Mouse (Mus musculus) kidney, embryonic 14.5 days (tissue): Measurements from ENCODE around the gene Scube3. TPM values are rescaled to one million over a fixed set of nuclear protein-coding genes. Genes with fewer than 3 reads are reported as not detected.

Experiments
- ATAC-seq: fragments of 200-750 bp; cut with Nextera tagmentation; 2 replicates; pipeline ENCODE4 v1.8.0; 2017; ENCODE audit warnings: moderate number of reproducible peaks, mild to moderate bottlenecking, moderate TSS enrichment, moderate library complexity; ENCODE audit not compliant: low FRiP score, low TSS enrichment
- H3K27ac ChIP-seq: fragments of 300-500 bp; sonication (generic); 2 replicates; pipeline ENCODE4 v1.5.1; 2014; ENCODE audit warnings: low read depth, mild to moderate bottlenecking, low read length, moderate library complexity, mixed read lengths
- H3K27me3 ChIP-seq: fragments of 300-500 bp; sonication (generic); 2 replicates; pipeline ENCODE4 v1.6.1; 2014; ENCODE audit warnings: mild to moderate bottlenecking, low read length; ENCODE audit not compliant: control insufficient read depth, insufficient read depth
- H3K36me3 ChIP-seq: fragments of 300-500 bp; sonication (generic); 2 replicates; pipeline ENCODE4 v1.6.1; 2014; ENCODE audit warnings: low read length, mixed read lengths; ENCODE audit not compliant: control insufficient read depth, insufficient read depth
- H3K4me1 ChIP-seq: fragments of 300-500 bp; sonication (generic); 2 replicates; pipeline ENCODE4 v1.6.1; 2014; ENCODE audit warnings: low read length, mixed read lengths; ENCODE audit not compliant: control insufficient read depth, insufficient read depth
- H3K4me2 ChIP-seq: fragments of 300-500 bp; sonication (generic); replicated peaks from 2 replicates; pipeline ENCODE4 v1.6.1; 2014; ENCODE audit warnings: low read depth, mild to moderate bottlenecking, low read length
- H3K4me3 ChIP-seq: fragments of 300-500 bp; sonication (generic); 2 replicates; pipeline ENCODE4 v1.5.1; 2014; ENCODE audit warnings: mild to moderate bottlenecking, low read length
- H3K9ac ChIP-seq: fragments of 300-500 bp; sonication (generic); 2 replicates; pipeline ENCODE4 v1.6.1; 2014; ENCODE audit warnings: low read depth, mild to moderate bottlenecking, low read length, moderate library complexity
- H3K9me3 ChIP-seq: fragments of 300-500 bp; sonication (generic); 2 replicates; pipeline ENCODE4 v1.6.1; 2016; ENCODE audit warnings: low read length; ENCODE audit not compliant: control insufficient read depth
- WGBS: fragments of 180-500 bp; shearing (Covaris S2); extraction: QIAGEN DNeasy Blood & Tissue Kit; methylation state at CpG from one replicate; pipeline ENCODE4 v1.1.7; 2014; 5-methylcytosine and 5-hydroxymethylcytosine counted together
- polyA plus RNA-seq: library from polyadenylated mRNA; unstranded; fragments of >200 nt; fragmentation: Nextera tagmentation; extraction: Ambion mirVana; gene quantifications from 2 replicates; pipeline ENCODE4 v1.2.1, GENCODE M21; 2014

The Scube3 gene
- polyA plus RNA-seq, 1 experiment from 2014 or later, result 31.3 TPM

- Histone ChIP-seq H3K27me3 (no peaks in the 10 kb centered on the region), H3K36me3 (peaks cover 4% of the 10 kb centered on the region; the same call in 1 of the 2 replicates), H3K4me3 (peak within 1 kb of the TSS; percentile 87), H3K9ac (peak within 1 kb of the TSS; percentile 97), H3K4me2 (peak within 1 kb of the TSS; percentile 94), H3K9me3 (no peaks in the 10 kb centered on the region), H3K27ac (peak within 1 kb of the TSS; percentile 94), H3K4me1 (peaks cover 29% of the 10 kb centered on the region)
- peak; percentile 82 for ATAC-seq
- under 1% methylated on average over 82 of the region's 82 CpGs for WGBS
Measured at GRCm38 (mm10) chr17:28176775-28177539, 35.0 kb downstream of the Scube3 start, which contains the start of gene Zfp523. Gene Zfp523, plus strand, starts transcription at chr17:28177129.

GRCm38 (mm10) chr17:28177540-28178046, 35.7 kb downstream of the Scube3 start:
- Histone ChIP-seq H3K4me2 (peak overlapping the region; percentile 94), H3K4me3 (peak overlapping the region; percentile 87), H3K4me1 (peaks cover 25% of the 10 kb centered on the region), H3K9me3 (no peaks in the 10 kb centered on the region), H3K27ac (peak overlapping the region; percentile 94), H3K27me3 (no peaks in the 10 kb centered on the region), H3K36me3 (peaks cover 2% of the 10 kb centered on the region; the same call in 1 of the 2 replicates), H3K9ac (peak overlapping the region; percentile 97)
- 11% methylated on average over 11 of the region's 22 CpGs for WGBS
- peak; percentile 78 for ATAC-seq

DNA sequence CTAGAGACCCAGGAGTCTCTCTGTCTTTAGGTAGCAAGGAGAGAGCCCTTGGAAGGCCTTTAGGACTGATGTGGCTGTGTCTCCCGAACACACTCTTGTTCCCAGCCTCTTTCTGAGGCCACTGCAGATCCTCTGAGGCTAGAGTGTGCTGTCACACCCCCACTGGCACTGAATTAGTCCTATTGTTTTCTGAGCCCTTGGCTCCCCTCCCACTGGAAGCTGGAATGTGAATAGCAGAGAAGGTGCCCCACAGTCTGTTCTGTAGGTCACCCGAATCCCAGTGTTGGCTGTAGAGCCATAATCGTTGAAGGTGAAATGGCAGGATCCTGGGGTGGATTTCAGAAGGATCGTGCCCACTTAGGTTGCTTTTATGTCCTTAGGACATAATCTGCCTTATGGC, 38.4 kb downstream of the Scube3 start:
- Histone ChIP-seq H3K4me2 (no peak overlapping the region), H3K36me3 (peaks cover 6% of the 10 kb centered on the region; the same call in 1 of the 2 replicates), H3K27me3 (no peaks in the 10 kb centered on the region), H3K9me3 (no peaks in the 10 kb centered on the region), H3K4me3 (no peak overlapping the region), H3K4me1 (peaks cover 21% of the 10 kb centered on the region), H3K27ac (no peak overlapping the region), H3K9ac (no peak overlapping the region)
- no peak for ATAC-seq
- WGBS, result 42% methylated on average over 4 of the region's 4 CpGs

GRCm38 (mm10) chr17:28180783-28181544, 39.0 kb downstream of the Scube3 start:
- Histone ChIP-seq H3K27me3 (no peaks in the 10 kb centered on the region), H3K4me3 (no peak overlapping the region), H3K9ac (no peak overlapping the region), H3K4me1 (peaks cover 21% of the 10 kb centered on the region), H3K36me3 (peaks cover 6% of the 10 kb centered on the region; the same call in 1 of the 2 replicates), H3K4me2 (no peak overlapping the region), H3K9me3 (no peaks in the 10 kb centered on the region), H3K27ac (no peak overlapping the region)
- ATAC-seq, result no peak
- WGBS, result 79% methylated on average over 15 of the region's 15 CpGs

DNA sequence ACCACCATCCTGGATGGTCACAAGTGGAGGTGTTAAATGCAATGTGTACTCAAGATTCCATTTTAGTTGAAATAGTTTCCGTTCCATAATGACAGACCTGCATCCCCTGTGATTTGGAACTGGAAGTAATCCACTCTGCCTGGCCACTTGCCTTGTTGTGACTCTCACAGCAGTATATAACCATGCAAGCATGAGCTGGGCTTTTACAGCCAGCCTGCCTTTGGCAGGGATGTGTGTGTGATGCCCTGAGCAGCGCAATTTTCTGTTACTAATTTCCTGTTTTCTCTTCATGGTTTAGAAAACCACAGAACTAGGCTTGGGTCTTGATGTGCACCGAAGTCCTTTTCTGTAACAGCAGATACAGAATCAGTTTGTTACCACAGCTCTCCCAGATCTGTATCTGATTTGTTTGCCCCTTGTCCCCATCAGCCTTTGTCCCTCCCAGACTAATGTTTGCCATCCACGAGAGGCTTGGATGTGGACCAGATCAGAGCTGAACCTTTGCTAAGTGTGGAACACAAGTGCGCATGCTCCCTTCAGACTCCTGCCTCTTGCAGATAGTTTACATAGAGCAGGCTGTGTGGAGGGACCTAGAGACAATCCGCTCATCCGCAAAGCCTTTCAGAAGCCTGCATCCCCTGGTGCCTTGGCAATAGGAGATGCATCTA, 43.2 kb downstream of the Scube3 start:
- no peak overlapping the region for H3K4me2 ChIP-seq
- no peaks in the 10 kb centered on the region for H3K27me3 ChIP-seq
- H3K4me1 ChIP-seq, result peaks cover 9% of the 10 kb centered on the region; the same call in 1 of the 2 replicates
- 91% methylated on average over 7 of the region's 7 CpGs for WGBS
- H3K9me3 ChIP-seq, result no peaks in the 10 kb centered on the region
- ATAC-seq, result no peak
- H3K9ac ChIP-seq, result no peak overlapping the region
- no peak overlapping the region for H3K27ac ChIP-seq
- H3K4me3 ChIP-seq, result no peak overlapping the region
- peaks cover 17% of the 10 kb centered on the region for H3K36me3 ChIP-seq

- no peaks in the 10 kb centered on the region for H3K27me3 ChIP-seq
- H3K4me2 ChIP-seq, result no peak overlapping the region
- peaks cover 45% of the 10 kb centered on the region for H3K36me3 ChIP-seq
- no peak for ATAC-seq
- 83% methylated on average over 5 of the region's 5 CpGs for WGBS
- H3K27ac ChIP-seq, result no peak overlapping the region
- H3K9ac ChIP-seq, result no peak overlapping the region
- no peaks in the 10 kb centered on the region for H3K4me1 ChIP-seq
- no peaks in the 10 kb centered on the region for H3K9me3 ChIP-seq
- no peak overlapping the region for H3K4me3 ChIP-seq
Measured at GRCm38 (mm10) chr17:28188313-28188712, 46.4 kb downstream of the Scube3 start.

GRCm38 (mm10) chr17:28192754-28193153, 50.8 kb downstream of the Scube3 start:
- H3K27ac ChIP-seq, result no peak overlapping the region
- no peak for ATAC-seq
- no peak overlapping the region for H3K4me2 ChIP-seq
- no peak overlapping the region for H3K4me3 ChIP-seq
- WGBS, result 71% methylated on average over 1 of the region's 1 CpGs
- no peaks in the 10 kb centered on the region for H3K9me3 ChIP-seq
- peaks cover 68% of the 10 kb centered on the region for H3K36me3 ChIP-seq
- H3K4me1 ChIP-seq, result no peaks in the 10 kb centered on the region
- no peak overlapping the region for H3K9ac ChIP-seq
- H3K27me3 ChIP-seq, result no peaks in the 10 kb centered on the region

DNA sequence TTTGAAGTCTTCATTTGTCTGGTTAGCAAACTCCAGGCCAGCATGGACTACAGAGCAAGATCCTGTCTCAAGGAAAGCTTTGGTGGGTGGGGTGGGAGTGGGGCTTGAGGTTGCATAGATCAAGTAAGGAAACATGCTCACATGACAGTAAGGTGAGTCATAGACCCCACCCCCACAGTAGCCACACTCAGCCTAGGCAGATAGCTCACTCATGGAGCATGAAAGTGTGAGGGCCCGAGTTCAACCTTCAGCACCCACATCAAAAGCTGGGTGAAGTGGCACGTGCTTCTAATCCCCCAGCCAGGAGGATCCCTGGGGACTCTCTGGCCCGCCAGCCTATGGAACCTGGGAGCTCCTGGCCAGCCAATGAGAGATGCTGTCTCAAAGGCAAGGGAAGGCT, 51.6 kb downstream of the Scube3 start:
- no peak for ATAC-seq
- H3K9me3 ChIP-seq, result no peaks in the 10 kb centered on the region
- no peaks in the 10 kb centered on the region for H3K27me3 ChIP-seq
- H3K27ac ChIP-seq, result no peak overlapping the region
- peaks cover 66% of the 10 kb centered on the region for H3K36me3 ChIP-seq
- H3K9ac ChIP-seq, result no peak overlapping the region
- no peak overlapping the region for H3K4me3 ChIP-seq
- no peaks in the 10 kb centered on the region for H3K4me1 ChIP-seq
- H3K4me2 ChIP-seq, result no peak overlapping the region
- 87% methylated on average over 3 of the region's 3 CpGs for WGBS
